In the genomic region with DNA sequence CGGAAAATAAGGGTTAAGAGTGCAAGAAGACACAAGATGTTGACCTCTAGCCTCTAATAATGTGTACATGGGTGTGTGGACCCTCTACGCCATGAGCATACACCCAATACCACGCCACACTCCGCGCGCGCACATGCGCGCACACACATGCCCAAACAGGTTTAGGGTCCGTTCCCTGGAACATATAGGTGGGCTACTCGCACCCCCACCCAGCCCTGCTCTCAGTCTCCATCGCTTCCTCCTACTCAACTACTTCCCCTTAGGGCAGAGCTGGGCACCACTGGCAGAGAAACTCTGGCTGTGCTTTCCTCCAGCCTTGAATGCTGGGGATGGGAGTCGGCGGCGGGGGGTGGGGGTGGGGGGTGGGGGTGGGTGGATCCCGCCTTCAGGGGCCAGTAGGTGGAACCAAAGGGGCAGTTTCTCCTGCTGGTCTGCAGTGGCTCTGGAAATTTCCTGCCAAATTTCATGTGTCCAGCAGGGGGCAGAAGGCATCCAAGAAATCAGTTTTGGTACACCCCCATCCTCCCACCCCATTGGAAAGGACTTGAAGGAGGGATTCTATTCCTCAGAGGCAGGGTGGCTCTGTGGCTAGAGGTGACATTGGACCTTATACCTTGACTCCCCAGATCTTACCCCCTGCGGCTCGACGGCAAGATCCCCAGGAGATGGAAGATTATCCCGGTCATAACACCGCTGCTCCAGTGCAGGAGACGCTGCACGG, we compare ENCODE assay signal across 8 mouse cellular contexts. TPM values are rescaled to one million over a fixed set of nuclear protein-coding genes. Genes with fewer than 3 reads are reported as not detected.
DNase-seq lines count a peak whose midpoint lies in the region; ATAC-seq and TF ChIP-seq lines count a peak whose summit lies in the region.

No protein-coding gene starts in this region.

- no peak overlapping the region for H3K27ac ChIP-seq in heart, adult 2 months
- H3K27ac ChIP-seq in kidney, embryonic 16.5 days (ENCODE audit: low read length), result no peak overlapping the region
- no peak overlapping the region for H3K27ac ChIP-seq in liver, embryonic 11.5 days (ENCODE audit: low read depth, low read length)
- no peak overlapping the region for H3K27ac ChIP-seq in neural tube, embryonic 13.5 days (replicated peaks)

- H3K36me3 ChIP-seq in heart, adult 2 months (ENCODE audit: control insufficient read depth, insufficient read depth, low read length), result no peaks in the 10 kb centered on the region
- H3K36me3 ChIP-seq in kidney, embryonic 16.5 days (ENCODE audit: insufficient read depth, low read length), result no peaks in the 10 kb centered on the region
- H3K36me3 ChIP-seq in liver, embryonic 11.5 days (ENCODE audit: control insufficient read depth, insufficient read depth, low read length), result no peaks in the 10 kb centered on the region
- H3K36me3 ChIP-seq in neural tube, embryonic 13.5 days, result no peaks in the 10 kb centered on the region

- WGBS in heart, adult 2 months, result 26% methylated on average over 23 of the region's 23 CpGs
- 21% methylated on average over 23 of the region's 23 CpGs for WGBS in kidney, embryonic 16.5 days
- 28% methylated on average over 22 of the region's 23 CpGs for WGBS in liver, embryonic 11.5 days
- WGBS in neural tube, embryonic 13.5 days, result 24% methylated on average over 23 of the region's 23 CpGs

- no peak for TF ChIP-seq POLR2A in heart, adult 2 months (IDR thresholded peaks at IDR 0.05; ENCODE audit: insufficient read depth, low read depth, low read length)

- no peak overlapping the region for H3K4me3 ChIP-seq in heart, adult 2 months
- H3K4me3 ChIP-seq in kidney, embryonic 16.5 days (ENCODE audit: low read length), result no peak overlapping the region
- H3K4me3 ChIP-seq in liver, embryonic 11.5 days (ENCODE audit: low read depth, low read length), result no peak overlapping the region
- no peak overlapping the region for H3K4me3 ChIP-seq in neural tube, embryonic 13.5 days

- ATAC-seq in kidney, embryonic 16.5 days (ENCODE audit: low FRiP score, low TSS enrichment), result 0 out of 2 replicates have a peak, but pooled peaks have one; percentile 24
- ATAC-seq in liver, embryonic 11.5 days (replicated peaks; ENCODE audit: low FRiP score), result no peak
- ATAC-seq in neural tube, embryonic 13.5 days (ENCODE audit: low read depth), result peak; percentile 29; the same call in 1 of the 2 replicates

- 0 out of 2 replicates have a peak overlapping the region, but pooled peaks have one; percentile 15 for H3K4me2 ChIP-seq in kidney, embryonic 16.5 days (replicated peaks; ENCODE audit: low read depth, low read length)
- H3K4me2 ChIP-seq in liver, embryonic 11.5 days, result peak overlapping the region; percentile 11; the same call in 1 of the 2 replicates
- peak overlapping the region; percentile 34 for H3K4me2 ChIP-seq in neural tube, embryonic 13.5 days

- H3K79me2 ChIP-seq in heart, adult 2 months (replicated peaks; ENCODE audit: control insufficient read depth, insufficient read depth, low read length), result no peaks in the 10 kb centered on the region

- TF ChIP-seq CTCF in heart, adult 2 months (IDR thresholded peaks at IDR 0.05), result peak; percentile 71

- H3K9ac ChIP-seq in heart, adult 2 months (ENCODE audit: low read depth, low read length), result no peak overlapping the region
- H3K9ac ChIP-seq in kidney, embryonic 16.5 days (replicated peaks; ENCODE audit: low read length), result no peak overlapping the region
- no peak overlapping the region for H3K9ac ChIP-seq in liver, embryonic 11.5 days (ENCODE audit: low read depth, low read length)
- no peak overlapping the region for H3K9ac ChIP-seq in neural tube, embryonic 13.5 days

- no peaks in the 10 kb centered on the region for H3K9me3 ChIP-seq in kidney, embryonic 16.5 days (ENCODE audit: low read length)
- H3K9me3 ChIP-seq in liver, embryonic 11.5 days (ENCODE audit: control insufficient read depth, low read length), result no peaks in the 10 kb centered on the region
- H3K9me3 ChIP-seq in neural tube, embryonic 13.5 days, result no peaks in the 10 kb centered on the region

- no peaks in the 10 kb centered on the region; the same call in 1 of the 2 replicates for H3K4me1 ChIP-seq in heart, adult 2 months (ENCODE audit: control insufficient read depth, insufficient read depth, low read length)
- peaks cover 3% of the 10 kb centered on the region; the same call in 1 of the 2 replicates for H3K4me1 ChIP-seq in kidney, embryonic 16.5 days (ENCODE audit: insufficient read depth, low read length)
- no peaks in the 10 kb centered on the region for H3K4me1 ChIP-seq in liver, embryonic 11.5 days (replicated peaks; ENCODE audit: control insufficient read depth, insufficient read depth, low read length)
- H3K4me1 ChIP-seq in neural tube, embryonic 13.5 days (replicated peaks), result peaks cover 19% of the 10 kb centered on the region

- no peak for TF ChIP-seq EP300 in heart, adult 2 months (IDR thresholded peaks at IDR 0.05; ENCODE audit: insufficient read depth, low read depth, low read length)

- DNase-seq in A20 (ENCODE audit: low read depth, low spot score), result peak; percentile 51
- DNase-seq in T-cell, adult 2 months (ENCODE audit: low spot score), result peak; percentile 34
- DNase-seq in embryo, embryonic 11 days, result peak; percentile 76
- peak; percentile 54 to 73 for DNase-seq in heart, adult 2 months
- DNase-seq in liver, embryonic 11.5 days (ENCODE audit: low spot score), result no peak
- DNase-seq in urinary bladder, postnatal 4 days (ENCODE audit: low spot score in 2 of 2), result peak; percentile 37 to 76

- H3K27me3 ChIP-seq in heart, adult 2 months (ENCODE audit: control insufficient read depth, insufficient read depth, low read length), result peaks cover 4% of the 10 kb centered on the region
- peaks cover 35% of the 10 kb centered on the region for H3K27me3 ChIP-seq in kidney, embryonic 16.5 days (ENCODE audit: insufficient read depth, low read length)
- H3K27me3 ChIP-seq in liver, embryonic 11.5 days (replicated peaks; ENCODE audit: control insufficient read depth, insufficient read depth, low read length), result peaks cover 32% of the 10 kb centered on the region
- H3K27me3 ChIP-seq in neural tube, embryonic 13.5 days, result peaks cover 44% of the 10 kb centered on the region

- intact Hi-C loops in heart, adult 2 months (cut with DNase I), result loop anchor here (5.0 kb wide), 1 partner anchor 417 kb away; no protein-coding TSS in a partner anchor

RNA-seq across cellular contexts. Expression of a gene that starts 14.8 kb away (rescaled TPM):
- total RNA-seq in heart, adult 2 months (2021), result 1 to 10 TPM; 2.0 to 2.2 TPM
- polyA plus RNA-seq in heart, adult 2 months (2012; rRNA removed), result 4.6 and 7.1 TPM in 2 replicates
- polyA plus RNA-seq in kidney, embryonic 16.5 days (2015; fragmentation: Nextera tagmentation; extraction: Ambion mirVana), result 9.3 and 12.5 TPM in 2 replicates
- 5.5 and 7.7 TPM in 2 replicates for polyA plus RNA-seq in liver, embryonic 11.5 days (2014; fragmentation: Nextera tagmentation; extraction: Ambion mirVana)
- polyA plus RNA-seq in neural tube, embryonic 13.5 days (2015; fragmentation: Nextera tagmentation; extraction: Ambion mirVana), result 7.2 and 8.3 TPM in 2 replicates

RNA-seq across cellular contexts. Expression of a gene that starts 20.3 kb away (rescaled TPM):
- total RNA-seq in heart, adult 2 months (2021), result not detected
- polyA plus RNA-seq in heart, adult 2 months (2012; rRNA removed), result not detected in 2 replicates
- not detected in 2 replicates for polyA plus RNA-seq in kidney, embryonic 16.5 days (2015; fragmentation: Nextera tagmentation; extraction: Ambion mirVana)
- not detected in 2 replicates for polyA plus RNA-seq in liver, embryonic 11.5 days (2014; fragmentation: Nextera tagmentation; extraction: Ambion mirVana)
- polyA plus RNA-seq in neural tube, embryonic 13.5 days (2015; fragmentation: Nextera tagmentation; extraction: Ambion mirVana), result not detected in 2 replicates

RNA-seq across cellular contexts. Expression of a gene that starts 35.6 kb away (rescaled TPM):
- 10 to 100 TPM; 18.6 to 20.6 TPM for total RNA-seq in heart, adult 2 months (2021)
- polyA plus RNA-seq in heart, adult 2 months (2012; rRNA removed), result 16.4 and 21.2 TPM in 2 replicates
- 69.8 and 79.5 TPM in 2 replicates for polyA plus RNA-seq in kidney, embryonic 16.5 days (2015; fragmentation: Nextera tagmentation; extraction: Ambion mirVana)
- polyA plus RNA-seq in liver, embryonic 11.5 days (2014; fragmentation: Nextera tagmentation; extraction: Ambion mirVana), result 45.0 and 45.9 TPM in 2 replicates
- polyA plus RNA-seq in neural tube, embryonic 13.5 days (2015; fragmentation: Nextera tagmentation; extraction: Ambion mirVana), result 97.3 and 111 TPM in 2 replicates
